In the genomic region with DNA sequence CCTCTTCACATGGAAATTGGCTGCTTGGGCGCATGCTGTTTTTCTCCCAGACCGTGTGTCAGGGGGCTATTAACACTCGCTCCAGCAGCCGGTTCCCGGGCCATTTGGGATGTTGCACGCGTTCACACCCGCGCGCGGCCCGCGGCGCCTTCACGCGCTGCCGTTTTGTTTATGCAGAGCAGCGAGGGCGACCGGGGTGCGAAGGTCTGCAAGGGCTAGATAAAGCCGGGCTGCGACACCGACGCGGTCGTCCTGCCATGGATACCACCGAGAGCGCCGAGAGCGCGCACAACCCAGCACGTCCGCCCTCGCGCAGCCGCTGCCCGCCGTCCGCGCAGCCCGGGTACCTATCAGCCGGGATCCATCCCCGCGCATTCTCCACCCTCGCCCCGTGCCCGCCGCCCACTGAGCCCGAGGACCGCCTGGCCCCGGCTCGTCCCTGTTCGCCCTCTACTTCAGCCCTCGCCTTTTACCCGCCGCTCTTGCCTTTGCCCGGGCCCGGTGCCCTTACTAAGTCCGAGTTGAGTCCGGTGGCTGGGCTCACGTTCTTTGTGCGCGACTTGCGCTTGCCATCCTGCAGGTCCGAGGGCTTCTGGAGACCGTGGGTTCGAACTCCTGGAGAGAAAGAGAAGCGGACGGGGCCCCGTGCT, we compare ENCODE assay signal across 8 mouse cellular contexts. TPM values are rescaled to one million over a fixed set of nuclear protein-coding genes. Genes with fewer than 3 reads are reported as not detected.
A peak's percentile ranks its signal among the peaks of the same experiment; 100 is the strongest.
DNase-seq lines count a peak whose midpoint lies in the region; ATAC-seq and TF ChIP-seq lines count a peak whose summit lies in the region.
"Had no signal": no experiment of that assay in that cellular context is flagged by ENCODE, and none has a peak within 500 bp of the region (broad histone marks: within the 10 kb centered on the region; RNA-seq: fewer than 3 reads in every experiment).

TSS of gene Ripply2 (plus strand) at position 250 of the 650 bp plus-strand sequence.

- H3K4me1 ChIP-seq in E14TG2a.4 (replicated peaks; ENCODE audit: low read depth, low read length), result peaks cover 8% of the 10 kb centered on the region
- H3K4me1 ChIP-seq in hindbrain, embryonic 10.5 days (replicated peaks), result peaks cover 14% of the 10 kb centered on the region
- peaks cover 10% of the 10 kb centered on the region for H3K4me1 ChIP-seq in limb, embryonic 12.5 days (replicated peaks)
- H3K4me1 ChIP-seq in olfactory bulb, adult 2 months (ENCODE audit: control insufficient read depth, insufficient read depth, low read length), result peaks cover 4% of the 10 kb centered on the region

- H3K9me3 ChIP-seq in E14TG2a.4 (ENCODE audit: low read length), result no peaks in the 10 kb centered on the region
- H3K9me3 ChIP-seq in hindbrain, embryonic 10.5 days, result no peaks in the 10 kb centered on the region
- no peaks in the 10 kb centered on the region for H3K9me3 ChIP-seq in limb, embryonic 12.5 days

- peak within 1 kb of the TSS; percentile 80 for H3K4me3 ChIP-seq in E14TG2a.4 (replicated peaks; ENCODE audit: low read length)
- H3K4me3 ChIP-seq in hindbrain, embryonic 10.5 days, result peak within 1 kb of the TSS; percentile 67
- H3K4me3 ChIP-seq in limb, embryonic 12.5 days (replicated peaks), result peak within 1 kb of the TSS; percentile 54
- peak within 1 kb of the TSS; percentile 56 for H3K4me3 ChIP-seq in olfactory bulb, adult 2 months (ENCODE audit: insufficient read depth, low read depth, low read length)

- H3K36me3 ChIP-seq in E14TG2a.4 (ENCODE audit: insufficient read depth, low read length), result no peaks in the 10 kb centered on the region
- H3K36me3 ChIP-seq in hindbrain, embryonic 10.5 days, result no peaks in the 10 kb centered on the region
- H3K36me3 ChIP-seq in limb, embryonic 12.5 days, result no peaks in the 10 kb centered on the region

- no peak for TF ChIP-seq CTCF in E14TG2a.4 (conservative IDR thresholded peaks at IDR 0.05; ENCODE audit: low read length)
- no peak for TF ChIP-seq CTCF in olfactory bulb, adult 2 months (IDR thresholded peaks at IDR 0.05; ENCODE audit: insufficient read depth, low read depth, low read length)

- no peak; the same call in 1 of the 2 replicates for ATAC-seq in limb, embryonic 12.5 days (ENCODE audit: insufficient number of reproducible peaks, insufficient read depth, low FRiP score, low TSS enrichment, low read depth)

- H3K27me3 ChIP-seq in E14TG2a.4 (ENCODE audit: insufficient read depth, low read length), result peaks cover 56% of the 10 kb centered on the region
- H3K27me3 ChIP-seq in hindbrain, embryonic 10.5 days (ENCODE audit: insufficient read depth, poor library complexity, severe bottlenecking), result peaks cover 54% of the 10 kb centered on the region
- peaks cover 55% of the 10 kb centered on the region for H3K27me3 ChIP-seq in limb, embryonic 12.5 days

- WGBS in hindbrain, embryonic 10.5 days, result under 1% methylated on average over 71 of the region's 71 CpGs
- WGBS in limb, embryonic 12.5 days, result under 1% methylated on average over 71 of the region's 71 CpGs
- under 1% methylated on average over 71 of the region's 71 CpGs for WGBS in olfactory bulb, adult 2 months

- H3K4me2 ChIP-seq in limb, embryonic 12.5 days, result peak within 1 kb of the TSS; percentile 88

- DNase-seq in ES-CJ7 (ENCODE audit: low read depth, low spot score), result peak; percentile 27
- peak; percentile 71 for DNase-seq in embryo, embryonic 10 days (ENCODE audit: low spot score)
- peak; percentile 61 for DNase-seq in hindbrain, embryonic 10.5 days (ENCODE audit: low spot score)
- no peak for DNase-seq in thymus, adult 18-20 months

- H3K9ac ChIP-seq in limb, embryonic 12.5 days (replicated peaks), result peak within 1 kb of the TSS; percentile 37; the same call in 1 of the 2 replicates

- peak; percentile 21; the same call in 1 of the 2 replicates for TF ChIP-seq POLR2A in olfactory bulb, adult 2 months (IDR thresholded peaks at IDR 0.05; ENCODE audit: insufficient read depth, low read depth, low read length)

- peak within 1 kb of the TSS; percentile 86 for H3K27ac ChIP-seq in hindbrain, embryonic 10.5 days
- H3K27ac ChIP-seq in limb, embryonic 12.5 days, result no peak within 1 kb of the TSS
- H3K27ac ChIP-seq in olfactory bulb, adult 2 months (ENCODE audit: insufficient read depth, low read depth, low read length), result peak within 1 kb of the TSS; percentile 77

RNA-seq across cellular contexts. Expression of gene Ripply2, which starts in this region (rescaled TPM):
- polyA plus RNA-seq in hindbrain, embryonic 10.5 days (2016; fragmentation: Nextera tagmentation; extraction: Ambion mirVana), result 1.2 and 1.4 TPM in 2 replicates
- not detected in 2 replicates for polyA plus RNA-seq in limb, embryonic 12.5 days (2016; fragmentation: Nextera tagmentation; extraction: Ambion mirVana)
- not detected in 2 replicates for polyA plus RNA-seq in olfactory bulb, adult 2 months (2012; ENCODE audit: insufficient read depth, insufficient read length, low replicate concordance, missing spikeins)
- polyA plus RNA-seq: spleen, adult 2 months had no signal

Comparison
In these comparisons a context has a peak if more than half of its experiments do, and no peak if none do; other contexts are left out.
1. DNase-seq: peak in ES-CJ7 (single experiment), embryo, embryonic 10 days (single experiment) and hindbrain, embryonic 10.5 days (single experiment); none in thymus, adult 18-20 months (0 of 2).
2. Peak in every context shown above with its lines, with median percentiles within 50 percentile points of each other: H3K4me3 ChIP-seq.